Mouse (Mus musculus) small intestine, adult 2 months (tissue): ENCODE data around the gene Vmn1r4. TPM values are rescaled to one million over a fixed set of nuclear protein-coding genes. Genes with fewer than 3 reads are reported as not detected.
A peak's percentile ranks its signal among the peaks of the same experiment; 100 is the strongest.

ENCODE experiments used
- H3K27ac ChIP-seq: fragments of 200-500 bp; 2 replicates; pipeline ENCODE4 v1.5.1; 2012; ENCODE audit warnings: low read depth, low read length, control low read depth, inconsistent platforms; ENCODE audit not compliant: insufficient read depth
- H3K27me3 ChIP-seq: fragments of 200-500 bp; 2 replicates; pipeline ENCODE4 v1.6.1; 2012; ENCODE audit warnings: mild to moderate bottlenecking, moderate library complexity, low read length, inconsistent platforms; ENCODE audit not compliant: control insufficient read depth, insufficient read depth
- H3K36me3 ChIP-seq: fragments of 200-500 bp; 2 replicates; pipeline ENCODE4 v1.6.1; 2012; ENCODE audit warnings: mild to moderate bottlenecking, low read length, control low read depth, inconsistent platforms; ENCODE audit not compliant: control insufficient read depth, insufficient read depth
- H3K4me1 ChIP-seq: fragments of 200-500 bp; 2 replicates; pipeline ENCODE4 v1.6.1; 2012; ENCODE audit warnings: low read length, inconsistent platforms, mixed read lengths; ENCODE audit not compliant: control insufficient read depth, insufficient read depth, insufficient read length
- H3K4me3 ChIP-seq: fragments of 200-500 bp; 2 replicates; pipeline ENCODE4 v1.5.1; 2012; ENCODE audit warnings: low read depth, mild to moderate bottlenecking, control low read depth, inconsistent platforms, low read length, moderate library complexity
- CTCF ChIP-seq: fragments of 200-500 bp; IDR thresholded peaks from 2 replicates; pipeline ENCODE4 v1.5.1; 2012; ENCODE audit warnings: low read depth, mild to moderate bottlenecking, control low read depth, inconsistent platforms, low read length, moderate library complexity, mixed read lengths; ENCODE audit not compliant: insufficient replicate concordance, insufficient read length; ENCODE audit errors: extremely low read depth
- POLR2A ChIP-seq: fragments of 200-500 bp; IDR thresholded peaks from 2 replicates; pipeline ENCODE4 v1.6.1; 2012; ENCODE audit warnings: low read depth, mild to moderate bottlenecking, control low read depth, inconsistent platforms, low read length, moderate library complexity
- WGBS: fragments of 180-500 bp; shearing (Covaris S2); methylation state at CpG from one replicate; pipeline ENCODE4 v1.1.7; 2018; 5-methylcytosine and 5-hydroxymethylcytosine counted together
- polyA plus RNA-seq: library from polyadenylated mRNA; depleted of rRNA; stranded (reverse); fragments of >200 nt; gene quantifications from 2 replicates; pipeline ENCODE4 v1.2.3, GENCODE M21; 2012

Vmn1r4 gene
- polyA plus RNA-seq, 1 experiment = not detected

GRCm38 (mm10) chr6:56905486-56905885, 18.3 kb upstream of the Vmn1r4 start:
- no peaks in the 10 kb centered on the region for H3K27me3 ChIP-seq
- TF ChIP-seq CTCF = no peak
- TF ChIP-seq POLR2A = no peak
- WGBS = 65% methylated on average over 5 of the region's 5 CpGs
- peaks cover 12% of the 10 kb centered on the region for H3K4me1 ChIP-seq
- no peak overlapping the region for H3K27ac ChIP-seq
- no peak overlapping the region for H3K4me3 ChIP-seq
- H3K36me3 ChIP-seq = no peaks in the 10 kb centered on the region

- no peak overlapping the region for H3K27ac ChIP-seq
- WGBS = 35% methylated on average over 8 of the region's 8 CpGs
Observed at GRCm38 (mm10) chr6:56906121-56906846, 17.5 kb upstream of the Vmn1r4 start.

GRCm38 (mm10) chr6:56907973-56908372, 15.8 kb upstream of the Vmn1r4 start:
- H3K4me1 ChIP-seq = peaks cover 11% of the 10 kb centered on the region; the same call in 1 of the 2 replicates
- H3K27ac ChIP-seq = no peak overlapping the region
- H3K4me3 ChIP-seq = no peak overlapping the region
- H3K36me3 ChIP-seq = no peaks in the 10 kb centered on the region
- H3K27me3 ChIP-seq = no peaks in the 10 kb centered on the region
- 72% methylated on average over 3 of the region's 3 CpGs for WGBS
- TF ChIP-seq CTCF = no peak
- TF ChIP-seq POLR2A = no peak

More at GRCm38 (mm10) chr6:56906121-56906846, 17.5 kb upstream of the Vmn1r4 start:
- no peaks in the 10 kb centered on the region for H3K36me3 ChIP-seq
- H3K27me3 ChIP-seq = no peaks in the 10 kb centered on the region
- H3K4me3 ChIP-seq = no peak overlapping the region
- no peak for TF ChIP-seq CTCF
- TF ChIP-seq POLR2A = no peak
- H3K4me1 ChIP-seq = peaks cover 12% of the 10 kb centered on the region

- 84% methylated on average over 2 of the region's 2 CpGs for WGBS
- no peak for TF ChIP-seq POLR2A
- no peak for TF ChIP-seq CTCF
- H3K4me3 ChIP-seq = no peak overlapping the region
- H3K27ac ChIP-seq = no peak overlapping the region
- peaks cover 10% of the 10 kb centered on the region; the same call in 1 of the 2 replicates for H3K4me1 ChIP-seq
- H3K36me3 ChIP-seq = no peaks in the 10 kb centered on the region
- H3K27me3 ChIP-seq = no peaks in the 10 kb centered on the region
Observed at GRCm38 (mm10) chr6:56908397-56908796, 15.4 kb upstream of the Vmn1r4 start.

- Histone ChIP-seq H3K4me1 (peaks cover 8% of the 10 kb centered on the region; the same call in 1 of the 2 replicates), H3K27ac (no peak overlapping the region), H3K27me3 (no peaks in the 10 kb centered on the region), H3K4me3 (no peak overlapping the region), H3K36me3 (no peaks in the 10 kb centered on the region)
- TF ChIP-seq POLR2A (no peak), CTCF (peak; percentile 86; the same call in 1 of the 2 replicates)
- WGBS = 6% methylated on average over 4 of the region's 4 CpGs
Observed at GRCm38 (mm10) chr6:56908912-56909311, 14.9 kb upstream of the Vmn1r4 start.

GRCm38 (mm10) chr6:56910910-56911309, 12.9 kb upstream of the Vmn1r4 start:
- Histone ChIP-seq H3K27me3 (no peaks in the 10 kb centered on the region), H3K27ac (no peak overlapping the region), H3K36me3 (no peaks in the 10 kb centered on the region), H3K4me3 (no peak overlapping the region), H3K4me1 (peaks cover 9% of the 10 kb centered on the region; the same call in 1 of the 2 replicates)
- WGBS = 77% methylated on average over 2 of the region's 2 CpGs
- TF ChIP-seq POLR2A (no peak), CTCF (no peak)

GRCm38 (mm10) chr6:56913092-56913858, 10.5 kb upstream of the Vmn1r4 start:
- no peaks in the 10 kb centered on the region for H3K36me3 ChIP-seq
- no peaks in the 10 kb centered on the region for H3K27me3 ChIP-seq
- no peak overlapping the region for H3K27ac ChIP-seq
- H3K4me1 ChIP-seq = peaks cover 16% of the 10 kb centered on the region
- H3K4me3 ChIP-seq = no peak overlapping the region
- 52% methylated on average over 2 of the region's 2 CpGs for WGBS
- TF ChIP-seq CTCF = no peak

- Histone ChIP-seq H3K36me3 (no peaks in the 10 kb centered on the region), H3K4me3 (no peak overlapping the region), H3K27me3 (no peaks in the 10 kb centered on the region), H3K4me1 (peaks cover 32% of the 10 kb centered on the region), H3K27ac (no peak overlapping the region)
- WGBS = 75% methylated on average over 2 of the region's 2 CpGs
- TF ChIP-seq POLR2A (no peak), CTCF (no peak)
Observed at GRCm38 (mm10) chr6:56916279-56916678, 7.5 kb upstream of the Vmn1r4 start.
